Mouse (Mus musculus) ES-E14 (cell line): ENCODE data around the gene Cdc42.

Source experiments
- CHD2 ChIP-seq: IDR thresholded peaks from 2 replicates; pipeline ENCODE4 v1.6.1; 2014; ENCODE audit warnings: mild to moderate bottlenecking, low read depth, low read length, inconsistent platforms
- MAFK ChIP-seq: IDR thresholded peaks from 2 replicates; pipeline ENCODE4 v1.6.1; 2014; ENCODE audit warnings: mild to moderate bottlenecking, low read depth, low read length, inconsistent platforms; ENCODE audit not compliant: insufficient read depth
- ZC3H11A ChIP-seq: IDR thresholded peaks from 2 replicates; pipeline ENCODE4 v1.6.1; 2012; ENCODE audit warnings: low read depth, mild to moderate bottlenecking, inconsistent platforms, low read length, borderline replicate concordance
- ZNF384 ChIP-seq: IDR thresholded peaks from 2 replicates; pipeline ENCODE4 v1.6.1; 2012; ENCODE audit warnings: low read depth, low read length, inconsistent platforms

- TF ChIP-seq ZNF384 (no peak), ZC3H11A (no peak), MAFK (no peak), CHD2 (no peak)
Measured at GRCm38 (mm10) chr4:137313511-137313910, 44.0 kb downstream of the Cdc42 start.
